Mouse (Mus musculus) natural killer cell, adult 2 months (primary cell): ENCODE measurements around the gene Glipr1l1.
"Not testable (repeated sequence)": the region's sequence is repeated elsewhere in the genome, so short reads cannot be mapped to it uniquely, and the experiment has no call there.

ENCODE experiments used
- DNase-seq, 2 experiments: peaks; one replicate each; pipeline ENCODE4 v3.0.0; 2022; ENCODE audit warnings: low spot score in 2 of 2

The Glipr1l1 gene

DNA sequence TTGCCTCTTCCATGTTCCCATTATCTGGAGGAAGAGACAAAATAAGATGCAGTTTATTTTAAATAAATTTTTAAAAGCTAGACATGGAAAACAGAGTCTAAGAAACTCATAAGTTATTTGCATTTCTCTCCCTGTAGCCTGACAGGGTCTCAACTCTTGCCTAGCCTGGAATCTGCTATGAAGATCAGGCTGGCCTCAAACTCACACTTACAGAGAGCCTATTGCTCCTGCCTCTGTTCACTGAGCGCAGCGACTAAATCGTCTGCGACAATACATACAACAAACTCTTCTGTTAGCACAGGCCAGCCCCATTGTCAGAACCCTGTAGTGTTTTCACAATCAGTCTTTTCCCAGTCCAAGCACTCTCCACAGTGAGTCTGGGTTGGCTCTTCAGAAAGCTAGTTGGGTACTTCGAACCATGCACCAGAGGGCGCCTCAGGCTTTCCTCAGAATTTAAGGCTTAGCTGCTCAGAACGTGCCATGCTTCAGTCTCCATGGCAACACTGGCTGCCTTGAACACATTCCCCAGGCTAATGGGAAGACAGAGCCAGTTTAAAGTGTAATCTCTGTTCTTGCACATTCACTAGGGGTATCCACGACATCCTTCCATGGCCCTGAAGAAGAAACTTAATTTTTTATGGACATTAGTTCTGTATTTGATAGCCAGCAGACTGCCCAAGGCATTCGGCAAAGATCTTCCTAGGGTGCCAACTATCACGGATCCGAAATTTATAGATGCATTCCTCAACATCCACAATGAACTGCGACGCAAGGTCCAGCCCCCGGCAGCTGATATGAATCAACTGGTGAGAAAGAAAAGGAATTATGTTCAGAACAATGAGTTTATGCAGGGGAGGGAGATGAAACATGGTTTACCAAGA is at the start of gene Glipr1l1:
Glipr1l1 (plus strand) TSS at position 488 of the 881 bp plus-strand sequence.
- no peak for DNase-seq

DNA sequence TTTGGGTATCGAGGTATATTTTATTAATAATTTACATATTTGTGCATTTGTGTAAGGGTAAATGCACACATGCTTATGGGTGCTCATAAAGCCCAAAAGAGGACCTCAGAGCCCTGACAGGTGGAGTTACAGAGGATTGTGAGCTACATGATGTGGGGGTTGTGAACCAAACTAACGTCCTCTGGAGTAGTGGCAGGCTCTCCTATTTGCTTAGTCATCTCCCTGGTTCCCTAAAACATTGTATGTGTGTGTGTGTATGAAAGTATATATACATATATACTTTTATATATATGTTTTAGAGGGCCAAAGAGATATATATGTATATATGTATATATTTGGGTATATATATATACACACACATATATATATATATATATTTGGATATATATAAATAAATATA is 36.4 kb upstream of the Glipr1l1 start:
- no peak for DNase-seq

DNA sequence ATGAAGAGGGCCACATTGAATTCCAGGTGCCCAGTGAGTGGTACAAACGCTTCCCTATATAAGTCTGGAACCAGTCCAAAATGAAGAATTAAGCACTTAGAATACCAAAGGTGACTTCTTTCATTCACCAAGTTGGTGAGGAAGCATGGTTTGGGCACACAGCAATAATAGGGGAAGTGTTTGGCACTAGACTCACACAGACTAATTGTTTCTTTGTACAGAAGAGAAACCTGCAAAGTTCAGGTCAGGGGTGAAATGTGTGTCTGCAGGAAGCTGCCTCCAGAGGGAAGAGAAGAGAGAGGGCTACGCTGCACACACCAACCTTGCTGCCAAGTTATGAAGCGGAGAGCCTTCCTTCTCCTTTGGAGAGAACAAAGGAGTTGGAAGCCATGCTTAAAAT is 31.3 kb upstream of the Glipr1l1 start:
- DNase-seq = not testable (repeated sequence)

- not testable (repeated sequence) for DNase-seq
Measured at GRCm38 (mm10) chr10:112043523-112043922, 16.5 kb upstream of the Glipr1l1 start.

- DNase-seq = not testable (repeated sequence)
Measured at GRCm38 (mm10) chr10:112044283-112044682, 15.7 kb upstream of the Glipr1l1 start.

GRCm38 (mm10) chr10:112051220-112051619 is 8.8 kb upstream of the Glipr1l1 start:
- DNase-seq = no peak

DNA sequence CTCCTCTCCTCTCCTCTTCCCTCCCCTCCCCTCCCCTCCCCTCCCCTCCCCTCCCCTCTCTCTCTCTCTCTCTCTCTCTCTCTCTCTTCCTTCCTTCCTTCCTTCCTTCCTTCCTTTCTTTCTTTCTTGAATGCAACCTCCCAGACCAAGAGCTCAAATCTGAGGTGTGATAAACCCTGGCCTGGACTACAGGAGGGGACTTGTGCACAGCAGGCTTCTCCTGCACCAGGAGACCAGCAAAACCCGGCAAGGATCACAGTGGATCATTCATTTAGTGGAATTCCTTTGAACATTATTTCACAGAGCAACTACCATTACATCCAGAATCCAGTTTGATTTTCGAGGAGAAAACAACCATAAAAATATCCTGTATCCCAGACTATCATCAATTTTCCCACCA is 8.0 kb upstream of the Glipr1l1 start:
- DNase-seq = not testable (repeated sequence)

DNA sequence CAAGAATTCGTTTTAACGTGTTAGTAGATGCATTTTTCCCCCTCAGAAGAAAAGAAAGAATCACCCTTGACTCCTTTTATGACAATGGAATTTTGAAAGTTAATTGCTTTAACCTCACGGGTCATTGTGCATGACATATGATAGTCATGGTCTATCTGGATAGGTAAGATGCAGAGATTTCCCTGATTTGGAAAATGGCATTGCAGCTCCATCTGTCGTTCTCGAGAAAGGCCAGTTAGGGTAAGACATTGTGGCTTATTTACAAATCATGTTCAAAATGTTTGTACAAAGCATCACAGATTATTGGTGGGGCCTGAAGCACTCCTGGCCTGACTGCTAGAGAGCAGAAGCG is 570 bp downstream of the Glipr1l1 start:
- not testable (repeated sequence) for DNase-seq

GRCm38 (mm10) chr10:112080044-112080443 is 20.1 kb downstream of the Glipr1l1 start:
- no peak for DNase-seq

- no peak for DNase-seq
Measured at GRCm38 (mm10) chr10:112083157-112083556, 23.2 kb downstream of the Glipr1l1 start, which contains the start of gene Glipr1l2. Gene Glipr1l2, plus strand, starts transcription at chr10:112083354.

DNA sequence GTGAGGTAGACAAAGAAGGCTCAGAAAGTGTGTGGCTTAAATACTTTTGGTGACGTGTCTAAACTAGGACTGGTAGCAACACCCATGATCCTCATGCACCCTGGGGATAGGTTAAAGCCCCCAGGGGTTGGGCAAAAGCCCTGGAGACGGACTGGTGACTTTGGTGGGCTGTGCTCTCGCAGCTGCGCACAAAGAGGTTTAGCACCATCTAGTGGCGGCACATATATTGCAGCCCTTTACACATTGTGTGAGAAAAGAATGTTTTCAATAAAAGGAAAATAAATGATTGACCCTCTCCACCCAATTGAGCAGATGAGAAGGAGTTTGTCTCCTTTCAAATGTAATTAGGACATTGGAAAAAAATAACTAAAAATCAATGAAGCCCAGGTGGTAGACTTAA is 45.8 kb downstream of the Glipr1l1 start:
- peak; percentile 57 to 71 for DNase-seq

GRCm38 (mm10) chr10:112110401-112110800 is 50.4 kb downstream of the Glipr1l1 start:
- DNase-seq = no peak

- not testable (repeated sequence) for DNase-seq
Measured at GRCm38 (mm10) chr10:112125090-112125489, 65.1 kb downstream of the Glipr1l1 start.

- DNase-seq = not testable (repeated sequence)
Measured at GRCm38 (mm10) chr10:112127682-112128230, 67.8 kb downstream of the Glipr1l1 start.
